Mouse (Mus musculus): ENCODE results near the gene Rufy1. TPM values are rescaled to one million over a fixed set of nuclear protein-coding genes. Genes with fewer than 3 reads are reported as not detected.
"Not testable (repeated sequence)": the region's sequence is repeated elsewhere in the genome, so short reads cannot be mapped to it uniquely, and the experiment has no call there.

The Rufy1 gene
- polyA plus RNA-seq, 1 experiment from 2014 or later, result 19.6 TPM

DNA sequence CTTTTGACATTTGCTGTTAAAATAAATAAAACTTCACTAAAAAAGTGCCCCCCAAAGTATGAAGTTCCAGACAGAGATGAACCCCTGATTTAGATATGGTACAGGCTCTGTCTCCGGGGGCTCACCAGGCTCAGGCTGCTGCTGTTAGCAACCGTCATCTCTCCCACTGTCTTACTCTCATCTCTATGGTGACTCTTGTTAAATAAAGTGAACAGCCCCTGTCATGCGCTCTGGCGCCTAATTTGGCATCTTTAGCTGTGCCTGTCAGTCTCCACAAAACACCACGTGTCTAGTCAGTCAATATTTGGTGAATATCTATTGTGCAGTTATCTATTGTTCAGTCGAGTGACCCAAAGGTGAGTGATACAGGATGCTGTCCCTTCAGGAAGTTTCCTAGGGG lies 24.0 kb upstream of the Rufy1 start:
- 62% methylated on average over 6 of the region's 6 CpGs for WGBS
- Histone ChIP-seq H3K4me1 (replicated peaks) (peaks cover 14% of the 10 kb centered on the region), H3K9me3 (replicated peaks) (no peaks in the 10 kb centered on the region), H3K27ac (ENCODE audit: poor library complexity, severe bottlenecking) (no peak overlapping the region), H3K4me3 (no peak overlapping the region), H3K27me3 (replicated peaks) (0 out of 2 replicates have a peak, but pooled peaks cover 2% of the 10 kb centered on the region), H3K36me3 (no peaks in the 10 kb centered on the region), H3K4me2 (no peak overlapping the region), H3K9ac (no peak overlapping the region)
- no peak for ATAC-seq (ENCODE audit: insufficient number of reproducible peaks, low FRiP score)

DNA sequence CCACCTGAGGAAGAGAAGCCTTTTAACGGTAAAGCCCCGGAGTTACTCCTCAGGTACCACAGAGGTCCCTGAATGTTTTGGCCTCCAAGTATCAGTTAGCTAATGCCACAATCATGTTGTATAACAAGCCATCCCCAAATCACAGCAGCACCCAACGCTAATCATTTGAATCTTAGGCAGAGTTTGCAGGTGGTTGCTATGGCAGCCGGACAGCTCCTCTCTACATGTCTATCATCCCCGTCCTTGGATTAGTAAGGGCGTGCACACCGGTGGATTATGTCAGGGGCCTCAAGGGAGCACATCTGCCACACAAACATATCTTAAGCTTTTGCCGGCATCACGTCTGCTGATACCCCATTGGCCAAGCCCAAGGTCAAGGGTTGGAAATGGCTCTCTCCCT lies 19.3 kb upstream of the Rufy1 start:
- Histone ChIP-seq H3K27ac (ENCODE audit: poor library complexity, severe bottlenecking) (no peak overlapping the region), H3K36me3 (no peaks in the 10 kb centered on the region), H3K4me1 (replicated peaks) (no peaks in the 10 kb centered on the region), H3K9me3 (replicated peaks) (no peaks in the 10 kb centered on the region), H3K9ac (no peak overlapping the region), H3K27me3 (replicated peaks) (no peaks in the 10 kb centered on the region), H3K4me3 (no peak overlapping the region), H3K4me2 (no peak overlapping the region)
- 74% methylated on average over 9 of the region's 9 CpGs for WGBS
- ATAC-seq (ENCODE audit: insufficient number of reproducible peaks, low FRiP score), result no peak

GRCm38 (mm10) chr11:50448163-50448562 lies 17.2 kb upstream of the Rufy1 start:
- 40% methylated on average over 7 of the region's 8 CpGs for WGBS
- ATAC-seq (ENCODE audit: insufficient number of reproducible peaks, low FRiP score), result not testable (repeated sequence)

GRCm38 (mm10) chr11:50443259-50444065 lies 12.5 kb upstream of the Rufy1 start:
- ATAC-seq (ENCODE audit: insufficient number of reproducible peaks, low FRiP score), result no peak

More at GRCm38 (mm10) chr11:50448163-50448562, 17.2 kb upstream of the Rufy1 start:
- not testable (repeated sequence) for H3K4me3 ChIP-seq; H3K9me3 ChIP-seq (replicated peaks); H3K36me3 ChIP-seq; H3K9ac ChIP-seq; H3K4me2 ChIP-seq; H3K27ac ChIP-seq (ENCODE audit: poor library complexity, severe bottlenecking); H3K27me3 ChIP-seq (replicated peaks); H3K4me1 ChIP-seq (replicated peaks)

DNA sequence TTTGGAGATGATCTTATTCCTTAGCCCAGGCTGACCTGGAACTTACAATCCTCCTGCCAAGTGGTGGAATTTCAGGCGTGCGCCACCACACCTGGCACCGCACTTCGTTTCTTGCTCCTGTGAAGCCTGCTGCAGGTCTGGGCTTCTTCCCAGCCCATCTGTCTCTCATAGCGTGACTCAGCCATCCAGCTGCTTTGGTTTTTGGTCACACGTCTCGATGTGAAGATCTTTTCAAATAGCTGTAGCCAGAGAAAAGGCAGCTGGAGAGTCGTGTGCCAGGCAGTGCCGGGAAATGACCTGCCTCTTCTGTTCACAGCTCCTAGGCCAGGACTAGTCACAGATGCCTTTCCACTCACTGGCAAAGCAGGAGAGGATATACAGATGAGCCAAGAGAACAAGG lies 10.7 kb upstream of the Rufy1 start:
- no peak for ATAC-seq (ENCODE audit: insufficient number of reproducible peaks, low FRiP score)
- 53% methylated on average over 9 of the region's 9 CpGs for WGBS
- no peak overlapping the region for H3K27ac ChIP-seq (ENCODE audit: poor library complexity, severe bottlenecking)
- H3K4me2 ChIP-seq, result no peak overlapping the region
- H3K27me3 ChIP-seq (replicated peaks), result peaks cover 16% of the 10 kb centered on the region
- no peaks in the 10 kb centered on the region for H3K4me1 ChIP-seq (replicated peaks)
- no peaks in the 10 kb centered on the region for H3K36me3 ChIP-seq
- no peak overlapping the region for H3K9ac ChIP-seq
- H3K4me3 ChIP-seq, result no peak overlapping the region
- no peaks in the 10 kb centered on the region for H3K9me3 ChIP-seq (replicated peaks)

More at GRCm38 (mm10) chr11:50443259-50444065, 12.5 kb upstream of the Rufy1 start:
- Histone ChIP-seq H3K4me2 (no peak overlapping the region), H3K27ac (ENCODE audit: poor library complexity, severe bottlenecking) (no peak overlapping the region), H3K9ac (no peak overlapping the region), H3K4me1 (replicated peaks) (no peaks in the 10 kb centered on the region), H3K4me3 (no peak overlapping the region), H3K9me3 (replicated peaks) (no peaks in the 10 kb centered on the region), H3K27me3 (replicated peaks) (peaks cover 16% of the 10 kb centered on the region), H3K36me3 (no peaks in the 10 kb centered on the region)
- WGBS, result 69% methylated on average over 5 of the region's 5 CpGs

DNA sequence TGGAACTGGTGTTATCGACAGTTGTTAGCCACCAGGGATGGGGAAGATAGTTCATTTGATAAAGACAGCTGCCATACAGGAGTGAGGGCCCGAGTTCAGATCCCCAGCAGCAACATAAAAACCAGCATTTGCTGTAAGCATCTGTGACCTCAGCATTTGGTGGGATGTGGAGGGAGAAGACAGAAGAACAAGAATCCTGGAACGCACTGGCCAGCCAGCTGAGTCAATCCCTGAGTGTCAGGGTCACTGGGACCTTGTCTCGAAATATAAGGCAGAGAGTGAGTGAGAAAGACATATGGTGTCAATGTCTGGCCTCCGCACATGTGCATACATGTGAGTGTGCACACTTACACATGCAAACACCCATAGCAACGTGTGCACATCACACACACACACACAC lies 9.8 kb upstream of the Rufy1 start:
- WGBS, result 68% methylated on average over 6 of the region's 6 CpGs

DNA sequence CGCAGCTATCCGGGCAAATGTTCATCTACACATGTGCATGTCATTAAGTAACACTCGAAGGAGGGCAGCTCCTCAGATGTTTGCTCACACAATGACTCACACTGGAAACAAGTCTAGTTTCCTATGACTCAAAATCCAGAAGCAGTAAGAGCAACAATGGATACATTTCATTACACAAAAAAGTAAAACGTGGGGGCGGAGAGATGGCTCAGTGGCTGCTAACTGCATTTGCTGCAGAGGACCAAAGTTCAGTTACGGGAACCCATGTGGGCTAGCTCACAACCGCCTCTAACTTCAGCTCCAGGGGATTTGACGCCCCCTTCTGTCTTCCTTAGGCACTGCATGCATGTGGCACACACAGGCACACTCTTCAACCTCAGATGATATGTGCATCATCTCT lies 8.9 kb upstream of the Rufy1 start:
- 64% methylated on average over 8 of the region's 8 CpGs for WGBS
- no peaks in the 10 kb centered on the region for H3K9me3 ChIP-seq (replicated peaks)
- no peaks in the 10 kb centered on the region for H3K4me1 ChIP-seq (replicated peaks)
- no peak overlapping the region for H3K27ac ChIP-seq (ENCODE audit: poor library complexity, severe bottlenecking)
- H3K36me3 ChIP-seq, result no peaks in the 10 kb centered on the region
- no peak overlapping the region for H3K9ac ChIP-seq
- peaks cover 16% of the 10 kb centered on the region for H3K27me3 ChIP-seq (replicated peaks)
- no peak overlapping the region for H3K4me3 ChIP-seq
- no peak for ATAC-seq (ENCODE audit: insufficient number of reproducible peaks, low FRiP score)
- no peak overlapping the region for H3K4me2 ChIP-seq

More for the DNA sequence above, 9.8 kb upstream of the Rufy1 start:
- peaks cover 16% of the 10 kb centered on the region for H3K27me3 ChIP-seq (replicated peaks)
- H3K36me3 ChIP-seq, result no peaks in the 10 kb centered on the region
- H3K4me2 ChIP-seq, result no peak overlapping the region
- no peaks in the 10 kb centered on the region for H3K9me3 ChIP-seq (replicated peaks)
- ATAC-seq (ENCODE audit: insufficient number of reproducible peaks, low FRiP score), result no peak
- H3K9ac ChIP-seq, result no peak overlapping the region
- no peak overlapping the region for H3K4me3 ChIP-seq
- H3K27ac ChIP-seq (ENCODE audit: poor library complexity, severe bottlenecking), result no peak overlapping the region
- no peaks in the 10 kb centered on the region for H3K4me1 ChIP-seq (replicated peaks)

DNA sequence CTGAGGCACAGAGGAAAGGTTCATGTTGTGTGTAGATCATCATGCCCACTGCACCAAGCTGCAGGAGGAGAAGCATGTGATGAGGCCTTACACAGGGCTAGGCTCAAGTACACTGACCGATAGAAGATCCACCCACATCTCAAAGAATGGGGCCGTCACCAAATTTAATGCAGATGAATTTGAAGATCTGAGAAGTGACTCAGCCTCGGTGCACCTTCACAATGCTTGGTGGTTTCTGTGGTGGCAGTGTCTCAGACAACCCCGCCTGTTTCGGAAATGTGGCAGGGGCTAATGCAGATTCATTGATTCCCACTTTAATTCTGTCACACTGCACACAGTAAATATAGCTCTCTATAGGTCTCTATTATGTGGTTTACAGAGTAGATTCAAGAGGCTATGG lies 2.0 kb upstream of the Rufy1 start:
- Histone ChIP-seq H3K27me3 (replicated peaks) (no peaks in the 10 kb centered on the region), H3K9me3 (replicated peaks) (no peaks in the 10 kb centered on the region), H3K4me2 (no peak overlapping the region), H3K9ac (no peak overlapping the region), H3K36me3 (no peaks in the 10 kb centered on the region), H3K27ac (ENCODE audit: poor library complexity, severe bottlenecking) (no peak overlapping the region), H3K4me3 (no peak overlapping the region), H3K4me1 (replicated peaks) (peaks cover 10% of the 10 kb centered on the region)
- 87% methylated on average over 5 of the region's 5 CpGs for WGBS
- ATAC-seq (ENCODE audit: insufficient number of reproducible peaks, low FRiP score), result no peak

- no peak overlapping the region for H3K4me3 ChIP-seq
- H3K9ac ChIP-seq, result no peak overlapping the region
- ATAC-seq (ENCODE audit: insufficient number of reproducible peaks, low FRiP score), result no peak
- peaks cover 10% of the 10 kb centered on the region for H3K4me1 ChIP-seq (replicated peaks)
- no peak overlapping the region for H3K27ac ChIP-seq (ENCODE audit: poor library complexity, severe bottlenecking)
- H3K27me3 ChIP-seq (replicated peaks), result no peaks in the 10 kb centered on the region
- WGBS, result 76% methylated on average over 3 of the region's 3 CpGs
- no peaks in the 10 kb centered on the region for H3K9me3 ChIP-seq (replicated peaks)
- no peaks in the 10 kb centered on the region for H3K36me3 ChIP-seq
- no peak overlapping the region for H3K4me2 ChIP-seq
These were observed 1.1 kb upstream of the Rufy1 start for GRCm38 (mm10) chr11:50432069-50432440.

GRCm38 (mm10) chr11:50431134-50432068 lies 476 bp upstream of the Rufy1 start:
- 0 out of 2 replicates have a peak, but pooled peaks have one; percentile 22 for ATAC-seq (ENCODE audit: insufficient number of reproducible peaks, low FRiP score)
- H3K4me1 ChIP-seq (replicated peaks), result peaks cover 10% of the 10 kb centered on the region
- H3K4me2 ChIP-seq, result peak overlapping the region; percentile 76
- peak overlapping the region; percentile 81 for H3K9ac ChIP-seq
- H3K27me3 ChIP-seq (replicated peaks), result no peaks in the 10 kb centered on the region
- WGBS, result 20% methylated on average over 32 of the region's 32 CpGs
- H3K27ac ChIP-seq (ENCODE audit: poor library complexity, severe bottlenecking), result peak overlapping the region; percentile 80
- H3K9me3 ChIP-seq (replicated peaks), result no peaks in the 10 kb centered on the region
- H3K36me3 ChIP-seq, result no peaks in the 10 kb centered on the region
- peak overlapping the region; percentile 70 for H3K4me3 ChIP-seq

DNA sequence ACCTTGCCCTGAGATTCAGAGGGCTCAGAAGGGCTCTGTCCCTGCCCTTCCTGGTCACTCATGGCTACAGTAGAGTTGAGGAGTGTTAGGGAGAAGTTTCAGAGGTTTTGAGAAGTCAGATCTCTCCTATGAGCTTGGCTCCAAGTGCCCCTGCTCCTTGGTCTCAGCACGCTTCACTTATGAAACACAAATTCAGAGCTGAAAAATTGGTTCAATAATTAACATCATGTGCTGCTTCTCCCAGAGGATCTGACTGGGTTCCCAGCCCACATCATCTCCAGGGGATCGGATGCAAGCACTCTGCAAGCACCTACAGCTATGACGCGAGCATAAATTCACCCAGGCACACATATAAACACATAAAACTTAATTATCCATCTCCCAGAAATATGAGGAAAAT lies 4.9 kb downstream of the Rufy1 start:
- Histone ChIP-seq H3K9ac (no peak overlapping the region), H3K27ac (ENCODE audit: poor library complexity, severe bottlenecking) (no peak overlapping the region), H3K4me3 (no peak overlapping the region), H3K27me3 (replicated peaks) (no peaks in the 10 kb centered on the region), H3K4me1 (replicated peaks) (peaks cover 13% of the 10 kb centered on the region; the same call in 1 of the 2 replicates), H3K36me3 (no peaks in the 10 kb centered on the region), H3K9me3 (replicated peaks) (no peaks in the 10 kb centered on the region), H3K4me2 (no peak overlapping the region)
- ATAC-seq (ENCODE audit: insufficient number of reproducible peaks, low FRiP score), result no peak
- WGBS, result 92% methylated on average over 4 of the region's 4 CpGs
